Mouse (Mus musculus) E14TG2a.4 (cell line): ENCODE measurements around the gene Cox6b1.

Source experiments
- H3K27me3 ChIP-seq: 2 replicates; pipeline ENCODE4 v1.6.1; 2014; ENCODE audit warnings: low read length, control low read depth; ENCODE audit not compliant: insufficient read depth
- H3K36me3 ChIP-seq: 2 replicates; pipeline ENCODE4 v1.6.1; 2014; ENCODE audit warnings: low read length, control low read depth; ENCODE audit not compliant: insufficient read depth
- H3K4me1 ChIP-seq: replicated peaks from 2 replicates; pipeline ENCODE4 v1.6.1; 2014; ENCODE audit warnings: low read depth, low read length, control low read depth
- H3K4me3 ChIP-seq: replicated peaks from 2 replicates; pipeline ENCODE4 v1.5.1; 2014; ENCODE audit warnings: mild to moderate bottlenecking, low read length
- H3K9me3 ChIP-seq: 2 replicates; pipeline ENCODE4 v1.6.1; 2014; ENCODE audit warnings: low read length, control low read depth
- CTCF ChIP-seq: conservative IDR thresholded peaks from 2 replicates; pipeline ENCODE4 v1.5.1; 2014; ENCODE audit warnings: low read length
- NANOG ChIP-seq: IDR thresholded peaks from 2 replicates; pipeline ENCODE4 v1.6.1; 2014; ENCODE audit warnings: borderline replicate concordance, low read length, mixed read lengths
- POU5F1 ChIP-seq: IDR thresholded peaks from 2 replicates; pipeline ENCODE4 v1.6.1; 2014; ENCODE audit warnings: low read length, borderline replicate concordance

Cox6b1 gene

GRCm38 (mm10) chr7:30581547-30581946 is 44.4 kb downstream of the Cox6b1 start:
- H3K36me3 ChIP-seq = peaks cover 100% of the 10 kb centered on the region
- H3K9me3 ChIP-seq = no peaks in the 10 kb centered on the region
- no peaks in the 10 kb centered on the region for H3K27me3 ChIP-seq
- no peak for TF ChIP-seq CTCF
- no peak for TF ChIP-seq POU5F1
- no peak for TF ChIP-seq NANOG
- no peak overlapping the region for H3K4me3 ChIP-seq
- H3K4me1 ChIP-seq = peaks cover 50% of the 10 kb centered on the region

- no peak overlapping the region for H3K4me3 ChIP-seq
- H3K27me3 ChIP-seq = no peaks in the 10 kb centered on the region
- no peak for TF ChIP-seq CTCF
- TF ChIP-seq POU5F1 = no peak
- TF ChIP-seq NANOG = no peak
- H3K4me1 ChIP-seq = peaks cover 35% of the 10 kb centered on the region
- peaks cover 100% of the 10 kb centered on the region for H3K36me3 ChIP-seq
- H3K9me3 ChIP-seq = no peaks in the 10 kb centered on the region
Observed at GRCm38 (mm10) chr7:30579950-30580349, 46.0 kb downstream of the Cox6b1 start.

- TF ChIP-seq POU5F1 = no peak
- TF ChIP-seq NANOG = no peak
- TF ChIP-seq CTCF = no peak
- H3K27me3 ChIP-seq = no peaks in the 10 kb centered on the region
- H3K4me1 ChIP-seq = peaks cover 14% of the 10 kb centered on the region
- peaks cover 100% of the 10 kb centered on the region for H3K36me3 ChIP-seq
- no peak overlapping the region for H3K4me3 ChIP-seq
- H3K9me3 ChIP-seq = no peaks in the 10 kb centered on the region
Observed at GRCm38 (mm10) chr7:30572969-30573368, 53.0 kb downstream of the Cox6b1 start.

DNA sequence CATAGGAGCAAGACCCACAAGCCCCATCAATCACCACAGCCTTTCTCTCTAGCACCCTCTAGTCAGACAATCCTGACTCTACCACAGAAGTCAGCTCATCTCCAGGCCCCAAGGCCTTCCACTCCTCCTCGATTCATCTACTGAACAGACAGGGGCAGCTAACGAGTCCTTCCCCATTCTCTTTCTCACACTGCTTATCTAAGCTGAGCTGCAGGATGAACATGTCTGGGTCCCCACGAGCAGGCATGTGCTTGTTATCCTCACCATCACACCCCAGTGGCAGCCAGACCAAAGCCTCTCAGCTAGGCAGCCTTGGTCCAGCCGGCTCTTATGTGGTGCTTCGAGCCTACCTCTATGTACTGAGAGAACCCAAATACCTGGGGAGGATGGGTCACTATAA is 53.6 kb downstream of the Cox6b1 start:
- TF ChIP-seq CTCF (no peak), POU5F1 (no peak), NANOG (no peak)
- Histone ChIP-seq H3K36me3 (peaks cover 98% of the 10 kb centered on the region), H3K9me3 (no peaks in the 10 kb centered on the region), H3K27me3 (no peaks in the 10 kb centered on the region), H3K4me1 (peaks cover 17% of the 10 kb centered on the region), H3K4me3 (no peak overlapping the region)

DNA sequence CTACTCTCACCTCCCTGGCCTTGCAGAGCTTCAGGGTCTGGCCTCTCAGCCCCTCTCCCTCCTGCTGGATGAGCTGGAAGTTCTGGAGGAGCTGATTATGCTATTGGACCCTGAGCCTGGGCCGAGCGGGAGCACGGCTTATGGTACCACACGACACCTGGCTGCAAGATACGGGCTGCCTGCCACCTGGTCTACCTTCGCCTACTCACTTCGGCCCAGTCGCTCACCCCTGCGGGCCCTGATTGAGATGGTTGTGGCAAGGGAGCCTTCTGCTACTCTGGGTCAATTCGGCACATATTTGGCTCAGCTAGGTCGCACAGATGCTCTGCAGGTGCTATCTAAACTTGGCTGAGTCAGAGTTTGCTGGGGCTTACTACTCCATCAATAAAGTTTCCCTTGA is 58.4 kb downstream of the Cox6b1 start:
- Histone ChIP-seq H3K4me1 (peaks cover 46% of the 10 kb centered on the region), H3K4me3 (peak overlapping the region; percentile 1; the same call in 1 of the 2 replicates), H3K27me3 (no peaks in the 10 kb centered on the region), H3K9me3 (no peaks in the 10 kb centered on the region), H3K36me3 (peaks cover 82% of the 10 kb centered on the region)
- no peak for TF ChIP-seq CTCF
